Mouse (Mus musculus) midbrain, embryonic 11.5 days (tissue): ENCODE data around the gene Ube4a. TPM values are rescaled to one million over a fixed set of nuclear protein-coding genes. Genes with fewer than 3 reads are reported as not detected.

ENCODE experiments used
- ATAC-seq: fragments of 200-750 bp; cut with Nextera tagmentation; 2 replicates; pipeline ENCODE4 v1.8.0; 2017; ENCODE audit warnings: moderate TSS enrichment, moderate library complexity; ENCODE audit not compliant: low FRiP score
- DNase-seq: peaks from one replicate; pipeline ENCODE4 v3.0.0; 2015; ENCODE audit warnings: low spot score; ENCODE audit errors: missing footprints
- H3K27ac ChIP-seq: fragments of 300-500 bp; sonication (generic); 2 replicates; pipeline ENCODE4 v1.5.1; 2014; ENCODE audit warnings: low read depth, low read length
- H3K27me3 ChIP-seq: fragments of 300-500 bp; sonication (generic); 2 replicates; pipeline ENCODE4 v1.6.1; 2014; ENCODE audit warnings: mild to moderate bottlenecking, low read length, moderate library complexity, mixed read lengths; ENCODE audit not compliant: control insufficient read depth, insufficient read depth
- H3K36me3 ChIP-seq: fragments of 300-500 bp; sonication (generic); 2 replicates; pipeline ENCODE4 v1.6.1; 2014; ENCODE audit warnings: mild to moderate bottlenecking, low read length, moderate library complexity, mixed read lengths; ENCODE audit not compliant: control insufficient read depth, insufficient read depth
- H3K4me1 ChIP-seq: fragments of 300-500 bp; sonication (generic); 2 replicates; pipeline ENCODE4 v1.6.1; 2014; ENCODE audit warnings: low read length; ENCODE audit not compliant: control insufficient read depth, insufficient read depth
- H3K4me2 ChIP-seq: fragments of 300-500 bp; sonication (generic); 2 replicates; pipeline ENCODE4 v1.6.1; 2014; ENCODE audit warnings: mild to moderate bottlenecking, moderate library complexity
- H3K4me3 ChIP-seq: fragments of 300-500 bp; sonication (generic); 2 replicates; pipeline ENCODE4 v1.5.1; 2014; ENCODE audit warnings: low read depth, low read length
- H3K9ac ChIP-seq: fragments of 300-500 bp; sonication (generic); 2 replicates; pipeline ENCODE4 v1.6.1; 2014; ENCODE audit warnings: low read length
- H3K9me3 ChIP-seq: fragments of 300-500 bp; sonication (generic); 2 replicates; pipeline ENCODE4 v1.6.1; 2016; ENCODE audit warnings: low read length; ENCODE audit not compliant: control insufficient read depth
- whole genome bisulfite sequencing: fragments of 180-500 bp; shearing (Covaris S2); extraction: QIAGEN DNeasy Blood & Tissue Kit; methylation state at CpG from one replicate; pipeline ENCODE4 v1.1.7; 2014; 5-methylcytosine and 5-hydroxymethylcytosine counted together
- polyA plus RNA-seq: library from polyadenylated mRNA; unstranded; fragments of >200 nt; fragmentation: Nextera tagmentation; extraction: Ambion mirVana; gene quantifications from 2 replicates; pipeline ENCODE4 v1.2.1, GENCODE M21; 2014

Ube4a gene
- 32.1 and 37.2 TPM in 2 replicates for polyA plus RNA-seq

DNA sequence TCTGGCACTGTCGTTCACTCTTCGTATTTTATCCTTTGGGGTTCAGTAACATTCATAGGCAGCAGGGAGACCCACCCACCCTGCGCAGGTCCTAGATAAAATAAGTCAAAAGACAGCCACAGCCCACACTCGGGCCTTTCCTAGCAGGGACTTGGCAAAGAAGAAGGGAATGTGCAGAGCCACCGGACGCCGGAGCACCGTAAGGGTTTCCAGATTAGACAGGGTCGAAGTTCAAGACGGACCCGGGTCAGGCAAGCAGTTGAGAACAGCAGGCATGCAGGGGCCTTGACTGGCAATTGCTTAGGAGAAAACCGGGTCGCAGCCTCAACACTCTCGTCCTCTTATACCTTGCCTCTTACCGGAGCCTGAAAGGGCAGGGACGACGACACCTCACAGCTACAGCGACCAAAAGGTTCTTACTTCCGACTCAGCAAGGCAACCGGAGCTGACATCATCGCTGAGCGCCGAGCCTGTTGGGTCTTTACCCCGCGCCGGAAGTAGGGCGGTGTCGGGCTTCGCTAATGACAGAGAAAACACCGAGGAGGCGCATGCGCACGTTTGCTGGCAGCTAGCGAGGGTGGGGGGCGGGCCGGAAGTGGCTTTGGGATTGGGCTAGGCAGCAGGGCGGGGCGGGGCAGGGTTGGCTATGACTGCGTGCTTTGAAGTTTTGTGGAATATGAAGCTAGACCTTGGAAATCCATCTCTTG, at the start of gene Ube4a:
Ube4a (minus strand) TSS at position 475 of the 707 bp plus-strand sequence.
- H3K27me3 ChIP-seq, result no peaks in the 10 kb centered on the region
- peak within 1 kb of the TSS; percentile 96 for H3K4me2 ChIP-seq
- H3K36me3 ChIP-seq, result no peaks in the 10 kb centered on the region
- no peak within 1 kb of the TSS for H3K27ac ChIP-seq
- peak within 1 kb of the TSS; percentile 73 for H3K9ac ChIP-seq
- peak; percentile 96 for ATAC-seq
- H3K9me3 ChIP-seq, result no peaks in the 10 kb centered on the region
- H3K4me1 ChIP-seq, result peaks cover 12% of the 10 kb centered on the region
- under 1% methylated on average over 39 of the region's 39 CpGs for WGBS
- DNase-seq, result peak; percentile 100
- H3K4me3 ChIP-seq, result peak within 1 kb of the TSS; percentile 82

GRCm38 (mm10) chr9:45014879-45015278, 49.5 kb upstream of the Ube4a start:
- Histone ChIP-seq H3K36me3 (no peaks in the 10 kb centered on the region), H3K4me1 (no peaks in the 10 kb centered on the region), H3K27me3 (no peaks in the 10 kb centered on the region), H3K9me3 (no peaks in the 10 kb centered on the region), H3K27ac (no peak overlapping the region), H3K4me3 (no peak overlapping the region), H3K9ac (no peak overlapping the region), H3K4me2 (no peak overlapping the region)
- ATAC-seq, result no peak
- no peak for DNase-seq
- WGBS, result 47% methylated on average over 2 of the region's 2 CpGs

DNA sequence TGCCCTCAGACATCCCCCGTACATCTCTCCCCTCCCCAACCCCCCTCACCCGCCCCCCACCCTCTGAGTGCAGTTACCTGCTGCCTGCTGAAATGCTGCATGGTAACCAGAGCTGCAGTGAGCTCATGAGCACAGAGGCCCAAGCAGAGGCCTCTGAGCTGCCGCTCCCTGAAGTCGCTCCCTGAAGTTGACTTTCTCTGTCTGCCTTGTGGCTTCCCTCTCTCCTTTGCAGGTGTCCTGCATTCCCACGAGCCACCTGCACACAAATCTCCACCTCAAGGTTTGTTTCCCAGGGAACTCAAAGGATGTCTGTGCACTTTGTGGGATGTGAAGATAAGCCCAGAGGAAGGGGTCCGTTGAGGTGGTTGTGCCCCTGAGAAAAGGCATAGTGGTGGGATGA, 45.9 kb upstream of the Ube4a start:
- DNase-seq (no peak), ATAC-seq (no peak)
- no peak overlapping the region for H3K27ac ChIP-seq
- H3K9me3 ChIP-seq, result no peaks in the 10 kb centered on the region
- no peak overlapping the region for H3K9ac ChIP-seq
- H3K4me1 ChIP-seq, result no peaks in the 10 kb centered on the region
- H3K4me3 ChIP-seq, result no peak overlapping the region
- no peaks in the 10 kb centered on the region for H3K27me3 ChIP-seq
- 51% methylated on average over 6 of the region's 6 CpGs for WGBS
- H3K36me3 ChIP-seq, result no peaks in the 10 kb centered on the region
- H3K4me2 ChIP-seq, result no peak overlapping the region

- Histone ChIP-seq H3K4me2 (no peak overlapping the region), H3K4me3 (no peak overlapping the region), H3K27me3 (no peaks in the 10 kb centered on the region), H3K9ac (no peak overlapping the region), H3K9me3 (no peaks in the 10 kb centered on the region), H3K4me1 (no peaks in the 10 kb centered on the region), H3K27ac (no peak overlapping the region), H3K36me3 (no peaks in the 10 kb centered on the region)
- no peak for ATAC-seq
- no peak for DNase-seq
- 80% methylated on average over 4 of the region's 4 CpGs for WGBS
Observed at GRCm38 (mm10) chr9:45010461-45010860, 45.1 kb upstream of the Ube4a start.

- no peak for DNase-seq
- no peaks in the 10 kb centered on the region for H3K4me1 ChIP-seq
- no peak for ATAC-seq
- H3K9ac ChIP-seq, result no peak within 1 kb of the TSS
- H3K27ac ChIP-seq, result no peak within 1 kb of the TSS
- no peaks in the 10 kb centered on the region for H3K27me3 ChIP-seq
- 82% methylated on average over 19 of the region's 19 CpGs for WGBS
- H3K9me3 ChIP-seq, result no peaks in the 10 kb centered on the region
- H3K4me2 ChIP-seq, result no peak within 1 kb of the TSS
- H3K36me3 ChIP-seq, result no peaks in the 10 kb centered on the region
- no peak within 1 kb of the TSS for H3K4me3 ChIP-seq
Observed at GRCm38 (mm10) chr9:45009180-45010078, 44.0 kb upstream of the Ube4a start, which contains the start of gene Cd3e. Cd3e (minus strand) TSS chr9:45009627.

DNA sequence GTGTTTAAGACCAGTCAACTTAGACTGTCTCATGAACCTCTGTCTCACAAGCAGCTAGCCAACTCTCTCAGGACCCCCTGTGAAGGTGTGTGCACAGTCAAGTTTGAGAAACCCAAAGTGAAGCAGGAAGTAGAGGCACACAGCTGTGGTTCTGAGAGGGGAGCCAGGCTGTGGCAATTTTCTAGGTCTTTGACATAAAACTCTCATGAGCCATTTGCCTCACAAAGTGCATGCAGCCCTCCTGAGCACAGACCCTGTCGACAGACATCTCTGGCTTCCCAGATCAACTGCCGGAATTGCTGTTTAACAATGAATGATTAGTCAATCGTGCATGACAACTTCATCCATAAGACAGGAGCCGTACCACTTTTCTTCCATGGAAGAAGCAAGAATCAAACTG, 42.9 kb upstream of the Ube4a start:
- no peak for DNase-seq
- Histone ChIP-seq H3K9ac (no peak overlapping the region), H3K36me3 (no peaks in the 10 kb centered on the region), H3K9me3 (no peaks in the 10 kb centered on the region), H3K27ac (no peak overlapping the region), H3K4me1 (no peaks in the 10 kb centered on the region), H3K4me3 (no peak overlapping the region), H3K27me3 (no peaks in the 10 kb centered on the region), H3K4me2 (no peak overlapping the region)
- no peak for ATAC-seq
- 60% methylated on average over 4 of the region's 4 CpGs for WGBS

GRCm38 (mm10) chr9:45007404-45007803, 42.0 kb upstream of the Ube4a start:
- H3K9ac ChIP-seq, result no peak overlapping the region
- H3K36me3 ChIP-seq, result no peaks in the 10 kb centered on the region
- ATAC-seq (no peak), DNase-seq (no peak)
- no peak overlapping the region for H3K27ac ChIP-seq
- H3K4me1 ChIP-seq, result no peaks in the 10 kb centered on the region
- no peaks in the 10 kb centered on the region for H3K9me3 ChIP-seq
- H3K4me2 ChIP-seq, result no peak overlapping the region
- H3K27me3 ChIP-seq, result no peaks in the 10 kb centered on the region
- no peak overlapping the region for H3K4me3 ChIP-seq
- 82% methylated on average over 12 of the region's 12 CpGs for WGBS

DNA sequence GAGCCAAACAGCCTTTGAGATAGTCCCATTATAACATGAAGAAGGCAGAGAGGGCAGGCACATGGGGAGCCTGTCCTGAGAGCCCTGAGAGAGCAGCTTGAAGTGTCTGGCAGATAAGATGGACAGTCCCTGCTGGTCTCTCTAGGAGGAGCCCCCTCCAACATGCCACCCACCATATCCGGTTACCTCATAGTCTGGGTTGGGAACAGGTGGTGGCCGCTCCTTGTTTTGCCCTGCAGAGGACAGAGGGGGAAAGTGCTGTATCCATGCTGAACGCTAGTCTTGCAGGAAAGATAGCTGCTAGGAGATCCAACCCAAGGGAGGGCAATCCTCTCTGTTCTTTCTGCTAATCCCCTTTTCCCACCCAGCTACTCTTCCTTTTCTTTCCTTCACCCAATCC, 34.8 kb upstream of the Ube4a start:
- no peak for ATAC-seq
- no peaks in the 10 kb centered on the region for H3K27me3 ChIP-seq
- WGBS, result 64% methylated on average over 3 of the region's 3 CpGs

DNA sequence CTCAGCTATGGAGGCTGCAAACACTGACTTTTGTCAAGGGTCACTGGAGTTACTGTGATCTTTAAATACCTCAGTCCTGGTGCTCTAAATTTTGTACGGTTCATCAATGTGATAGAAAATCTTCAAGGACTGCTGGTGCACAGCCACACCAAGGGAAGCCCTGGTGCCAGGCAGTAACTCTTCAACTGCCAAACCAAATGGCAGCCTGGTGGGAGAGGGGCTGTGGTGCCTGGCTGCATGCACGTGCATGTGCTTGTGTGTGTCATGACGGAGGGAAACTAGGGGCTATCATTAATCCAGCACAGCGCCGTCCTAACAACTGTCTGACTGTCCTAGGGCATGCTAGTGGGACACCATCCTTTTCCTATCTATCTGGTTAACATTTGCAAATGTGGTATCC, 34.4 kb upstream of the Ube4a start:
- no peaks in the 10 kb centered on the region for H3K27me3 ChIP-seq
- DNase-seq, result no peak
- no peak overlapping the region for H3K9ac ChIP-seq
- WGBS, result 78% methylated on average over 5 of the region's 5 CpGs
- no peak overlapping the region for H3K4me2 ChIP-seq
- no peaks in the 10 kb centered on the region for H3K36me3 ChIP-seq
- no peaks in the 10 kb centered on the region for H3K9me3 ChIP-seq
- H3K4me3 ChIP-seq, result no peak overlapping the region
- no peaks in the 10 kb centered on the region for H3K4me1 ChIP-seq
- ATAC-seq, result no peak
- no peak overlapping the region for H3K27ac ChIP-seq

More for the DNA sequence above, 34.8 kb upstream of the Ube4a start:
- no peaks in the 10 kb centered on the region for H3K4me1 ChIP-seq
- no peak overlapping the region for H3K9ac ChIP-seq
- H3K9me3 ChIP-seq, result no peaks in the 10 kb centered on the region
- no peak for DNase-seq
- no peaks in the 10 kb centered on the region for H3K36me3 ChIP-seq
- H3K4me3 ChIP-seq, result no peak overlapping the region
- H3K27ac ChIP-seq, result no peak overlapping the region
- H3K4me2 ChIP-seq, result no peak overlapping the region
